Mouse (Mus musculus) heart, postnatal 10 days (tissue): ENCODE measurements around the gene Wdr62. TPM values are rescaled to one million over a fixed set of nuclear protein-coding genes. Genes with fewer than 3 reads are reported as not detected.
"Not testable (repeated sequence)": the region's sequence is repeated elsewhere in the genome, so short reads cannot be mapped to it uniquely, and the experiment has no call there.

ENCODE experiments used
- DNase-seq, 2 experiments: peaks; one replicate each; pipeline ENCODE4 v3.0.0; 2021
- intact Hi-C: fragments of 180-260 bp; cut with DNase I; formaldehyde crosslinking; loops from one replicate; pipeline ENCODE4 v1.15.1; 2025
- total RNA-seq, 2 experiments: library from RNA; stranded (reverse); gene quantifications; 2 replicates each; pipeline ENCODE4 v1.2.3; 2021

The Wdr62 gene
- total RNA-seq, 2 experiments from 2014 or later, result 5.4 to 5.7 TPM

- DNase-seq, result peak; percentile 70 to 87
- intact Hi-C loops, result loop anchor here (5.0 kb wide), 2 partner anchors 34 to 204 kb away; partner anchors contain the start of gene Cox7a1
These were observed 63.5 kb downstream of the Wdr62 start for GRCm38 (mm10) chr7:30216723-30217151.

GRCm38 (mm10) chr7:30215875-30216274, 64.3 kb downstream of the Wdr62 start:
- intact Hi-C loops, result loop anchor here (5.0 kb wide), 2 partner anchors 34 to 204 kb away; partner anchors contain the start of gene Cox7a1
- DNase-seq, result no peak

- no peak for DNase-seq
- intact Hi-C loops, result no loop called here
These were observed 66.3 kb downstream of the Wdr62 start for GRCm38 (mm10) chr7:30213881-30214280.

DNA sequence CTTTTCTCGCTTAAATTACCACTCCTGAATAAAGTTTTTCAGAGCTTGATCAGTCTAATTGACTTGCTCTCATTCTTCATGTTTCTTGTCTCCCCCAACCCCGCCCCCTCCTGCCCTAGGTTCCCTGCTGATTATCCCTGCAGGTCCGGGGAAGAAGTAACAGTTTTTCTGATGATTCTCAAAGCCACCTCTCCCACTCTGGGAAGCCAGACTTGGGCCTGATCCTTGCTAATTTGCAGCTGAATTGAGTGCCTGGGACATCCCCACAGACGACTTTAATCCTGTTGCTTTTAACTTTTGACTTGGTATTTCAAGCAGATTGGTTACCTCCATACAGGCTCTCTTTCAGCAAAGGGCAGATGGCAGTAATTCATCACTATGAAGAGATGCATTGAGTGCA, 69.2 kb downstream of the Wdr62 start:
- DNase-seq, result no peak
- intact Hi-C loops, result no loop called here

DNA sequence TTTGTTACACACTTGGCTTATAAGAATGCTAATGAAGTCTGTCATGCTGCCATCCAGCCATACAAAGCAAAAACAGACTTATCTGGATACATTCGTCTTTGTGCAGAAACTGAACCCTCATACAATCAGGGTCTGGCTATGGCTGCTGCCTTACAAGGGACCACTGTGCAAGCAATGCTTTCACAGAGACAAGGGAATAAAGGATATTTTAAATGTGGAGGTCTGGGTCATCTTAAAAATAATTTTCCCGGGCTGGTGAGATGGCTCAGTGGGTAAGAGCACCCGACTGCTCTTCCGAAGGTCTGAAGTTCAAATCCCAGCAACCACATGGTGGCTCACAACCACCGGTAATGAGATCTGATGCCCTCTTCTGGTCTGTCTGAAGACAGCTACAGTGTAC, 73.9 kb downstream of the Wdr62 start:
- intact Hi-C loops, result loop anchor here (5.0 kb wide), 1 partner anchor 179 kb away; no protein-coding TSS in a partner anchor
- DNase-seq, result not testable (repeated sequence)

GRCm38 (mm10) chr7:30205383-30205782, 74.8 kb downstream of the Wdr62 start:
- intact Hi-C loops, result loop anchor here (1.0 to 5.0 kb wide), 2 partner anchors 24 to 178 kb away; no protein-coding TSS in a partner anchor
- peak; percentile 78 to 86 for DNase-seq

DNA sequence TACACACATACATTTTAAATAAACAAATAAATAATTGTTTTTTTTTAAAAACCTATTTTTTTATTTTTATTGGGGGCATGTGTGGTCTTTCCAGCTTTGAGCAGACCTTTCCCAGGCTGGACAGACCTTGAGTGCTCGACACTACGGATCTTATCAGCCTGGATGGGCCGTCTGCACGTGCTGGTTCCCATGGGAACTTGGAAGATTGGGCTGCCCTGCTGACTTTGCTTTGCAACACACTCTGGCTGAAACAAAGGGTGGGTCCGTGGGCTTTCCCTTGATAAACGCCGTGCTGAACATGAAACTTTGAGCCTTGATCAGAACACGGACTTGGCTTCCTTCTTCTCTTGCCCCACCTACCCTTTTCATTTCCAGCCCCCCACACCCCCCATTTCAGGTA, 75.8 kb downstream of the Wdr62 start:
- DNase-seq, result no peak
- intact Hi-C loops, result no loop called here

GRCm38 (mm10) chr7:30202895-30203690, 77.1 kb downstream of the Wdr62 start:
- DNase-seq, result peak; percentile 84
- intact Hi-C loops, result no loop called here

GRCm38 (mm10) chr7:30200661-30201060, 79.6 kb downstream of the Wdr62 start:
- intact Hi-C loops, DNase-seq: not testable (repeated sequence)

GRCm38 (mm10) chr7:30200200-30200599, 80.0 kb downstream of the Wdr62 start:
- intact Hi-C loops, result no loop called here

GRCm38 (mm10) chr7:30199498-30200139, 80.6 kb downstream of the Wdr62 start:
- DNase-seq, result no peak
- intact Hi-C loops, result no loop called here

More at GRCm38 (mm10) chr7:30200200-30200599, 80.0 kb downstream of the Wdr62 start:
- DNase-seq, result no peak

- peak; percentile 78 for DNase-seq
- intact Hi-C loops, result no loop called here
These were observed 81.7 kb downstream of the Wdr62 start, which contains the start of gene Capns1 for GRCm38 (mm10) chr7:30198481-30198971. Gene Capns1 (minus strand): TSS chr7:30198811.

- intact Hi-C loops, result no loop called here
- no peak for DNase-seq
These were observed 82.6 kb downstream of the Wdr62 start for GRCm38 (mm10) chr7:30197592-30198129.

DNA sequence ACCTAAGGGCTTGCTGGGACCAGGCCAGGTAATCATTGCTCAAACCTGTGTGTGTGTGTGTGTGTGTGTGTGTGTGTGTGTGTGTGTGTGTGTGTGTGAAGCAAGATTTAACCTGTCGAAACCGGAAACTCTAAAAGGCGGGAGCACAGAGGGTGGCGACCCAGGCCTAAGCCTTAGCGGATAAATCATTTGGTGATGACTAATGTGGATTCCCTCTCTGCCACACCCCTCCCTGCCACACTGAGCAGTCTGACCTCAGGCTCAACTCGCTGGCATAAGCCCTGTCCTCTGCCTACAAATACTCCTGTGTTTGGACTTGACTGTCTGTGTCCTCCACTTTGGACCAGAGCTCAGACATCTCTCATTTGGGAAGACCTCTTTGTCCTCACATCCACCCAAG, 84.0 kb downstream of the Wdr62 start:
- intact Hi-C loops, result no loop called here
- no peak for DNase-seq

GRCm38 (mm10) chr7:30195461-30195860, 84.8 kb downstream of the Wdr62 start:
- intact Hi-C loops, result no loop called here
- DNase-seq, result no peak

GRCm38 (mm10) chr7:30194884-30195283, 85.3 kb downstream of the Wdr62 start:
- DNase-seq, result peak; percentile 97
- intact Hi-C loops, result no loop called here

DNA sequence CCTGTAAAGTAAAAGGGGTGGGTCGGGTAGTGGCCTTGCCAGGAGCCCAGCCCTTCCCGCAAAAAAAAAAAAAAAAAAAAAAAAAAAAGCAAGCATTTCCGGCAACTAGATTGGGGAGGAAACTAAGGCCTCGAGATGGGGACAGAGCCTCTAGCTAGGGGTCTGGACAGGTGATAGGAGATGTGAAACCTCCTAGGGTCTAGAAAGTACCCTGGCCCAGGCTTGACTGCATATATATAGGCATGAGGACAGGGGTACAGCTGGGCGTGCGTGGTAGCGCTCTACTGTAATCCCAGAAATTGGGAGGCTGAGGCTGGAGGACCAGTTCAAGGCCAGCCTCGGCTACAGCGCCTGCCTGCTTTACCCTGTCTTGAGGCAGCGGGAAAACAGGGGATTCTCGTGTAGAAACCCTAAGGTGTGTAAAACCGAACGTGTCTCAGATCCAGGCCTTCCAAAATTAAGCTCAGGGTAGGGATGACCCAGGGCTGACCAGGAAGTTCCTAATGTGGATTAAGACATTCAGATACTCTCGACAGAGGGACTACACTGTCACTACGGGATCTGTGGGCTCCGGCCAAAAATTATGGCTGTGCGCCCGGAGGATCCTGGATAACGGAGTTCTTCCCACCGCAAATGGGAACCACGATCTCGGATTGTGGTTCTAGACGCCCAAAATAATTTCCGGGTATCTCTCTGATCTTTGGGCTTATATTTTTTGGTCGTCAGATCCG, 86.0 kb downstream of the Wdr62 start:
- DNase-seq, result peak; percentile 70 to 79
- intact Hi-C loops, result no loop called here

GRCm38 (mm10) chr7:30193581-30194100, 86.6 kb downstream of the Wdr62 start:
- DNase-seq, result peak; percentile 81 to 84
- intact Hi-C loops, result no loop called here

DNA sequence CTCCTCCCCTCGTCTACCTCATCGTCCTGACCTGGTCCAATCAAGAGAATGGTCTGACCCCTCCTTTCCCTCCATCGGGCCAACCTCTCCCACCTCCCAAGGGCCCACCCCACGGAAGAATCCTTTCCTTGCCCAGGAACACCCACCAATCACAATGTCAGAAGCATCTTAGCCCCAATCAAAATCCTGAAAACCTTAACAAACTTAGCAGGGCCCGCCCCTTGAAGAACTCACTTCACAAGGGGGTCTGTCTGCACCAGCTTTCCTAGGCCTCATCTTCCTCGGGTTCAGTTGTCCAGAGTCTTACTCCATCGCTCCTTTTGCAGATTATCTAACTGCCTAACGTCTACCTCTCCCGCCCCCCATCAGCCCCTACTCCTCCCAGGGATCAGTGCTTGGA, 87.2 kb downstream of the Wdr62 start:
- DNase-seq, result no peak
- intact Hi-C loops, result no loop called here

- intact Hi-C loops, result no loop called here
These were observed 88.1 kb downstream of the Wdr62 start for GRCm38 (mm10) chr7:30192088-30192487.

More at GRCm38 (mm10) chr7:30192088-30192487, 88.1 kb downstream of the Wdr62 start:
- DNase-seq, result no peak
